9 mouse cellular contexts compared by ENCODE assay signal in the genomic region with DNA sequence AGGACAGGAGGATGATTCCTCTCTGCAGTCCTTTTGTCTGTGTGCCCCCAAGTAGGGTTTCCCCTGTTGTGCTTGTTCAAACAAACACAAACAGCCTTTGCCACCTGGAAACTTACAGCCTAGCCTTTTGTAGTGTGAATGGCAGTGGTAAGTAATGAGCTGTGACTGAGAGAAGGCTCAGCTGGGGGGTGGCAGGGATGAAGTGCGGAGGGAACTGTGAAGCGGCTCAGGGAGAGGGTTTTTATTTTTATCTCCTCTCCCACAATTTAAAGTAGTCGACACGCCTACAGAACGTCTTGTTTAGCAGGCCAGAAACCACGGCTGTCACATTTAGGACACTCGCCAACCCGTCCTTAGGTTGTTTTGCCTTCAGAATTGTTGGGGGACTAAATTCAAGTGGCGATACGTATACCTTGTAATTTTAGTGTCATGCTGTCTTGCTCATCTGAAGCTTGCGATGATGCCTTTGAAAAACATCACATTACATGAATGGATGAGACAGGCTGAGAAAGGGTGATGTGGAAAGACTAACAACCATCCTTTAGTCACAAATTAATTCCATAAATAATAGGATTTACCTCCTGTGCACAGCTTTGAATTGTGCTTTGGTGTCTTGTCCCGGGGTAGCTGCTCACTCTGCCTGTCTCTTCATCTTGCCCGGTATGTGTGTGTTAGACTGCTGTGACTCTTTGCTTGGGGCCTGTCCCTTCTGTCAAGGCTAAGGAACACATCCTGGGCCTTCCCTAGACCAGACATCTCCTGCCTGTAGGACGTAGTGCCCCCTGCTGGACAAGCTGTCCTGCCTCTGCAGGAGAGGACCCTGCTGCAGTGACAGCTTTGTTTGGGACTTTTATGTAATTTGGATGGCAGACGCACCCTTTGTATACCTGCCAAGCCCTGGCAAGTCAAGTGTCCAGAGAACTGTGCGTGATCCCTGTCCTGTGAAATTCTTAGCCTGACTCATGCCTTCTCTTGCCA.
DNase-seq lines count a peak whose midpoint lies in the region; ATAC-seq lines count a peak whose summit lies in the region.
"Had no signal": no experiment of that assay in that cellular context is flagged by ENCODE, and none has a peak within 500 bp of the region (broad histone marks: within the 10 kb centered on the region; RNA-seq: fewer than 3 reads in every experiment).

No protein-coding gene starts in this region.

- no peak overlapping the region for H3K4me3 ChIP-seq in hindbrain, embryonic 15.5 days
- H3K4me3 ChIP-seq: liver, embryonic 15.5 days had no signal

- peak; percentile 73 for DNase-seq in NIH3T3 (ENCODE audit: low read depth)
- peak; percentile 87 to 90 for DNase-seq in cerebellum, postnatal 10 days
- DNase-seq in frontal cortex, postnatal 25 days (ENCODE audit: low spot score in 2 of 2), result peak; percentile 30 to 40
- DNase-seq in layer of hippocampus, postnatal 36 days, result peak; percentile 11 to 30
- DNase-seq in right cerebral cortex, postnatal 10 days (ENCODE audit: low spot score in 2 of 2), result peak; percentile 68 to 73
- peak; percentile 82 for DNase-seq in urinary bladder, postnatal 14 days (ENCODE audit: low spot score)

- no peak overlapping the region for H3K9ac ChIP-seq in hindbrain, embryonic 15.5 days
- H3K9ac ChIP-seq: liver, embryonic 15.5 days had no signal

- peak; percentile 66 for ATAC-seq in hindbrain, embryonic 15.5 days (ENCODE audit: low FRiP score, low read depth)
- ATAC-seq in megakaryocyte, adult 5-6 weeks (ENCODE audit: poor library complexity, severe bottlenecking), result peak; percentile 50

- peaks cover 8% of the 10 kb centered on the region for H3K4me1 ChIP-seq in hindbrain, embryonic 15.5 days (replicated peaks)
- H3K4me1 ChIP-seq: liver, embryonic 15.5 days had no signal

- WGBS in hindbrain, embryonic 15.5 days, result 19% methylated on average over 16 of the region's 16 CpGs

- H3K27ac ChIP-seq in hindbrain, embryonic 15.5 days (replicated peaks), result no peak overlapping the region
- H3K27ac ChIP-seq: liver, embryonic 15.5 days had no signal

- peak overlapping the region; percentile 38 for H3K4me2 ChIP-seq in hindbrain, embryonic 15.5 days
- H3K4me2 ChIP-seq: liver, embryonic 15.5 days had no signal

- no peaks in the 10 kb centered on the region for H3K36me3 ChIP-seq in hindbrain, embryonic 15.5 days
- H3K36me3 ChIP-seq: liver, embryonic 15.5 days had no signal

- no peaks in the 10 kb centered on the region for H3K9me3 ChIP-seq in hindbrain, embryonic 15.5 days
- H3K9me3 ChIP-seq: liver, embryonic 15.5 days had no signal

- H3K27me3 ChIP-seq in hindbrain, embryonic 15.5 days, result no peaks in the 10 kb centered on the region
- H3K27me3 ChIP-seq: liver, embryonic 15.5 days had no signal

Comparison
In these comparisons a context has a peak if more than half of its experiments do, and no peak if none do; other contexts are left out.
1. DNase-seq: peak in every context shown above with its lines; median percentile 88 in cerebellum, postnatal 10 days; 82 in urinary bladder, postnatal 14 days; 73 in NIH3T3; 70 in right cerebral cortex, postnatal 10 days; 35 in frontal cortex, postnatal 25 days; 20 in layer of hippocampus, postnatal 36 days.